Mouse (Mus musculus): ENCODE results near the gene Cox7a2l. TPM values are rescaled to one million over a fixed set of nuclear protein-coding genes. Genes with fewer than 3 reads are reported as not detected.

The Cox7a2l gene
- total and polyA plus RNA-seq, 3 experiments, result 233 to 371 (median 310) TPM

DNA sequence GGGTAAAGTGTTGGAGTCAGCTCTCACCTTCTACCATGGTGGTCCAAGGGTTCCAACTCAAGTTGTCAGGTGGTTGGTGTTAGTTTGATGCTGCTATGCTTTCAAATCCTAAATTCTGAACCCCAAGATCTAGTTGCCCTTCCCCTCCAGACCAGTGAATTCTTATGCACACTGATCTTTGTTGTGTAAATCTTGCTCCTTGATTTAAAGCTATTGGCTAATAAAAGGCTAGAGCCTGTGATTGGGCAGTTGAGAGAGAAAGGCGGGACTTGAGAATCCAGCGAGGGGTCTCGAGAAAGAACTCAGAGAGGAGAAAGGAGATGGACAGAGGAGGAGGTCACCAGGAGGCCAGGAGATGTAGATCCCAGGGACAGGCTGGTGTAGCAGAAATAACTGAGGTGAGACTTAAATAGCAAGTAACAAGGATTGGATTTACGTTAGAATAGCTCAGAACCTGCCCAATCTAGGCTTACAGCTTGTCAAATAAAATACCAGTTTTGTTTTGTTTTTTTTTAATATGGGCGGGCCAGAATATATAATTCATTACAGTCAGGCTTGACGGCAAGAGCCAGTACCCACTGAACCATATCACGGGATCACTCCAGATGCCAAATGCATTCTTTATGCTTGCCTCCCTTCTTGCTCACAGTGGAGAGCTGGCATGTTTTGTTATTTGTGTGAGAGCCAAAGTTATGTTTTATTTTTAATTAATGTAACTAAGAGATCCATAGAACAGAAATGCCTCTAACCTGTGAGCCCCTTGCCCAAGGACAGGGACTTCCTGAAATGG, 5.7 kb upstream of the Cox7a2l start:
- Histone ChIP-seq H3K4me2 (ENCODE audit: insufficient read depth, low read depth, poor library complexity, severe bottlenecking) (no peak overlapping the region), H3K79me2 (replicated peaks; ENCODE audit: control insufficient read depth, extremely low read depth, insufficient read depth, poor library complexity, severe bottlenecking) (no peaks in the 10 kb centered on the region), H3K27ac (ENCODE audit: insufficient read depth, low read depth) (no peak overlapping the region), H3K9me3 (replicated peaks; ENCODE audit: low read length) (no peaks in the 10 kb centered on the region), H3K4me1 (ENCODE audit: control insufficient read depth in 1 of 2, insufficient read depth in 2 of 2) (peaks cover 4 to 8% of the 10 kb centered on the region in 2 experiments), H3K36me3 (replicated peaks in 1 of 2; ENCODE audit: control insufficient read depth in 1 of 2, insufficient read depth in 1 of 2, low read length in 1 of 2) (no peaks in the 10 kb centered on the region), H3K27me3 (replicated peaks) (no peaks in the 10 kb centered on the region), H3K9ac (ENCODE audit: insufficient read depth, low read depth) (no peak overlapping the region), H3K4me3 (replicated peaks in 1 of 3; ENCODE audit: low read depth in 2 of 3, low read length in 2 of 3, poor library complexity in 1 of 3) (no peak overlapping the region)
- in situ Hi-C loops (cut with MboI; ENCODE audit: low pct_ligation_motif_present, low pct_unique_long_range_greater_than_20kb, low sequenced_read_pairs) (no loop called here), dilution Hi-C loops (cut with MboI; ENCODE audit: extremely low pct_ligation_motif_present, extremely low pct_unique_long_range_greater_than_20kb, low sequenced_read_pairs) (no loop called here)
- TF ChIP-seq GABPA (IDR thresholded peaks at IDR 0.05; ENCODE audit: insufficient replicate concordance, low read depth, low read length) (no peak), POLR2AphosphoS2 (IDR thresholded peaks at IDR 0.05; ENCODE audit: low read depth, low read length) (no peak), MAX (IDR thresholded peaks at IDR 0.05; ENCODE audit: low read length) (no peak), TCF12 (IDR thresholded peaks at IDR 0.05; ENCODE audit: low read depth, low read length) (no peak), SMC3 (IDR thresholded peaks at IDR 0.05; ENCODE audit: low read depth, low read length) (no peak), ZNF384 (IDR thresholded peaks at IDR 0.05; ENCODE audit: low read depth, low read length) (no peak), E2F4 (IDR thresholded peaks at IDR 0.05; ENCODE audit: insufficient replicate concordance, low read depth, low read length) (no peak), MEF2A (IDR thresholded peaks at IDR 0.05; ENCODE audit: borderline replicate concordance, low read depth, low read length) (no peak), MAFK (IDR thresholded peaks at IDR 0.05; ENCODE audit: insufficient replicate concordance, low read length) (no peak)
- DNase-seq (ENCODE audit: extremely low read depth), result no peak

DNA sequence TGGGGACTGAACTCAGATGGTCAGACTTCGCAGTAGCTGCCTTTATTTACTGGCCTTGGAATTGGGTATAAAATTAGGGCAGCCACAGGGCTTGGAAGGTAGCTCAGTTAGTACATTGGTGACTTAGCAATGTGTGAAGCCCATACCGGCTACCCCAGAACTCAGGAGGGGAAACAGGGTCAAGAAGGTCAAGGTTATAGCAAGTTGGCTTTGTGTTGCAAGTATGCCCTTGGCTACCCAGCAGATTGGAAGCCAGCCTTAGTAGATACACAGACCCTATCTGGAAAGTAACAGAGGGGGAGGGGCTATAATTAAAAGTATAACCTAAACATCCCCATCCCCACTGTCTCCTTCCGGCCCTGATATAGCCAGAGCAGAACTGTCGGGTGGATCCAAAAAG, 4.8 kb upstream of the Cox7a2l start:
- Histone ChIP-seq H3K27ac (ENCODE audit: insufficient read depth, low read depth) (no peak overlapping the region), H3K36me3 (replicated peaks in 1 of 2; ENCODE audit: control insufficient read depth in 1 of 2, insufficient read depth in 1 of 2, low read length in 1 of 2) (no peaks in the 10 kb centered on the region), H3K4me3 (replicated peaks in 1 of 3; ENCODE audit: low read depth in 2 of 3, low read length in 2 of 3, poor library complexity in 1 of 3) (no peak overlapping the region), H3K9ac (ENCODE audit: insufficient read depth, low read depth) (no peak overlapping the region), H3K4me2 (ENCODE audit: insufficient read depth, low read depth, poor library complexity, severe bottlenecking) (no peak overlapping the region), H3K9me3 (replicated peaks; ENCODE audit: low read length) (no peaks in the 10 kb centered on the region), H3K27me3 (replicated peaks) (no peaks in the 10 kb centered on the region), H3K79me2 (replicated peaks; ENCODE audit: control insufficient read depth, extremely low read depth, insufficient read depth, poor library complexity, severe bottlenecking) (no peaks in the 10 kb centered on the region), H3K4me1 (ENCODE audit: control insufficient read depth in 1 of 2, insufficient read depth in 2 of 2) (0 out of 4 replicates have a peak, but pooled peaks cover 0 to 2% of the 10 kb centered on the region in 2 experiments)
- TF ChIP-seq ZMIZ1 (IDR thresholded peaks at IDR 0.05; ENCODE audit: low read depth, low read length) (no peak), CHD1 (IDR thresholded peaks at IDR 0.05; ENCODE audit: low read depth, low read length) (no peak), MXI1 (IDR thresholded peaks at IDR 0.05; ENCODE audit: low read depth, low read length) (no peak)
- dilution Hi-C loops (cut with MboI; ENCODE audit: extremely low pct_ligation_motif_present, extremely low pct_unique_long_range_greater_than_20kb, low sequenced_read_pairs), result no loop called here
- in situ Hi-C loops (cut with MboI; ENCODE audit: low pct_ligation_motif_present, low pct_unique_long_range_greater_than_20kb, low sequenced_read_pairs), result no loop called here
- no peak for DNase-seq (ENCODE audit: extremely low read depth)
